Mouse (Mus musculus) induced T-regulatory cell, adult 2 months (primary cell): ENCODE results near the gene Gemin5.

Experiments used
- DNase-seq: peaks from one replicate; pipeline ENCODE4 v3.0.0-alpha.2; 2012; ENCODE audit warnings: low read depth

Gene Gemin5

GRCm38 (mm10) chr11:58171459-58172091, 3.2 kb upstream of the Gemin5 start, which contains the start of gene Mrpl22:
Gene Mrpl22 (plus strand): TSS chr11:58171661.
- peak; percentile 97 for DNase-seq

- no peak for DNase-seq
Measured at GRCm38 (mm10) chr11:58169666-58170065, 1.3 kb upstream of the Gemin5 start.

GRCm38 (mm10) chr11:58167822-58168166, 545 bp downstream of the Gemin5 start:
- no peak for DNase-seq

GRCm38 (mm10) chr11:58165072-58165471, 3.3 kb downstream of the Gemin5 start:
- DNase-seq, result peak; percentile 56

- DNase-seq, result no peak
Measured at GRCm38 (mm10) chr11:58156871-58157270, 11.5 kb downstream of the Gemin5 start.

GRCm38 (mm10) chr11:58155458-58155857, 12.9 kb downstream of the Gemin5 start:
- no peak for DNase-seq

- no peak for DNase-seq
Measured at GRCm38 (mm10) chr11:58146241-58146640, 22.1 kb downstream of the Gemin5 start.

GRCm38 (mm10) chr11:58143704-58144426, 24.5 kb downstream of the Gemin5 start:
- DNase-seq, result no peak

GRCm38 (mm10) chr11:58139466-58139865, 28.9 kb downstream of the Gemin5 start:
- DNase-seq, result peak; percentile 21

GRCm38 (mm10) chr11:58138821-58139220, 29.5 kb downstream of the Gemin5 start:
- DNase-seq, result peak; percentile 10

- DNase-seq, result no peak
Measured at GRCm38 (mm10) chr11:58136677-58137076, 31.7 kb downstream of the Gemin5 start.

GRCm38 (mm10) chr11:58135296-58135695, 33.0 kb downstream of the Gemin5 start:
- no peak for DNase-seq

GRCm38 (mm10) chr11:58134869-58135268, 33.5 kb downstream of the Gemin5 start:
- DNase-seq, result no peak

GRCm38 (mm10) chr11:58132026-58132425, 36.3 kb downstream of the Gemin5 start:
- DNase-seq, result no peak

GRCm38 (mm10) chr11:58129302-58129843, 39.0 kb downstream of the Gemin5 start:
- no peak for DNase-seq

GRCm38 (mm10) chr11:58127544-58127943, 40.8 kb downstream of the Gemin5 start:
- no peak for DNase-seq

- DNase-seq, result peak; percentile 39
Measured at GRCm38 (mm10) chr11:58126397-58127160, 41.8 kb downstream of the Gemin5 start.

GRCm38 (mm10) chr11:58125021-58125420, 43.3 kb downstream of the Gemin5 start:
- no peak for DNase-seq

- no peak for DNase-seq
Measured at GRCm38 (mm10) chr11:58123711-58124110, 44.6 kb downstream of the Gemin5 start.

GRCm38 (mm10) chr11:58121351-58121750, 47.0 kb downstream of the Gemin5 start:
- DNase-seq, result no peak

GRCm38 (mm10) chr11:58120655-58121054, 47.7 kb downstream of the Gemin5 start:
- no peak for DNase-seq

- no peak for DNase-seq
Measured at GRCm38 (mm10) chr11:58117044-58117652, 51.2 kb downstream of the Gemin5 start.
